17 mouse cellular contexts compared by ENCODE assay signal in genomic region chr6:118680814-118681213, GRCm38 (mm10).
DNase-seq lines count a peak whose midpoint lies in the region; ATAC-seq and TF ChIP-seq lines count a peak whose summit lies in the region.
"Had no signal": no experiment of that assay in that cellular context is flagged by ENCODE, and none has a peak within 500 bp of the region (broad histone marks: within the 10 kb centered on the region; RNA-seq: fewer than 3 reads in every experiment).

No protein-coding gene starts in this region.

- H3K9ac ChIP-seq in lung, postnatal 0 days (replicated peaks; ENCODE audit: low read depth) = no peak overlapping the region
- H3K9ac ChIP-seq in hindbrain, embryonic 14.5 days = no peak overlapping the region
- no peak overlapping the region for H3K9ac ChIP-seq in intestine, embryonic 15.5 days
- H3K9ac ChIP-seq: embryonic facial prominence, embryonic 12.5 days; midbrain, embryonic 13.5 days had no signal

- no peaks in the 10 kb centered on the region for H3K4me1 ChIP-seq in lung, postnatal 0 days (ENCODE audit: insufficient read depth, low read depth, low read length)
- H3K4me1 ChIP-seq in hindbrain, embryonic 14.5 days (replicated peaks; ENCODE audit: control insufficient read depth, insufficient read depth, low read length) = no peaks in the 10 kb centered on the region
- H3K4me1 ChIP-seq in intestine, embryonic 15.5 days (replicated peaks) = no peaks in the 10 kb centered on the region
- H3K4me1 ChIP-seq: embryonic facial prominence, embryonic 12.5 days had no signal

- H3K27me3 ChIP-seq in lung, postnatal 0 days (replicated peaks; ENCODE audit: insufficient read depth, low read length) = no peaks in the 10 kb centered on the region
- H3K27me3 ChIP-seq in hindbrain, embryonic 14.5 days (ENCODE audit: control insufficient read depth, insufficient read depth, low read length) = no peaks in the 10 kb centered on the region
- no peaks in the 10 kb centered on the region for H3K27me3 ChIP-seq in intestine, embryonic 15.5 days (replicated peaks)
- H3K27me3 ChIP-seq: embryonic facial prominence, embryonic 12.5 days; midbrain, embryonic 13.5 days; Patski had no signal

- no peak for TF ChIP-seq CTCF in lung, postnatal 0 days (IDR thresholded peaks at IDR 0.05)

- no peak overlapping the region for H3K4me2 ChIP-seq in lung, postnatal 0 days (replicated peaks; ENCODE audit: low read depth, low read length)
- no peak overlapping the region for H3K4me2 ChIP-seq in hindbrain, embryonic 14.5 days (replicated peaks)
- H3K4me2 ChIP-seq in intestine, embryonic 15.5 days (replicated peaks) = no peak overlapping the region
- H3K4me2 ChIP-seq: embryonic facial prominence, embryonic 12.5 days; midbrain, embryonic 13.5 days had no signal

- DNase-seq in lung, postnatal 10 days = peak; percentile 9
- DNase-seq in lung, postnatal 0 days (ENCODE audit: low spot score) = no peak
- peak; percentile 66 to 77 for DNase-seq in cerebellum, postnatal 10 days
- peak; percentile 27 for DNase-seq in hindbrain, embryonic 14.5 days (ENCODE audit: low spot score)
- peak; percentile 34 for DNase-seq in mesoderm, embryonic 11.5 days (ENCODE audit: low read depth, low spot score)
- DNase-seq in right cerebral cortex, postnatal 25 days = no peak
- no peak for DNase-seq in heart, postnatal 4 days
- DNase-seq: adrenal gland, postnatal 25 days; liver; lung, postnatal 14 days; thymus, postnatal 14 days had no signal

- H3K9me3 ChIP-seq in lung, postnatal 0 days (ENCODE audit: low read length) = no peaks in the 10 kb centered on the region
- no peaks in the 10 kb centered on the region for H3K9me3 ChIP-seq in hindbrain, embryonic 14.5 days (ENCODE audit: control insufficient read depth, low read length)
- H3K9me3 ChIP-seq in intestine, embryonic 15.5 days = no peaks in the 10 kb centered on the region
- H3K9me3 ChIP-seq: embryonic facial prominence, embryonic 12.5 days; midbrain, embryonic 13.5 days had no signal

- H3K4me3 ChIP-seq in lung, postnatal 0 days (ENCODE audit: low read depth, low read length) = no peak overlapping the region
- H3K4me3 ChIP-seq in hindbrain, embryonic 14.5 days (replicated peaks; ENCODE audit: low read length) = no peak overlapping the region
- no peak overlapping the region for H3K4me3 ChIP-seq in intestine, embryonic 15.5 days (replicated peaks)
- H3K4me3 ChIP-seq: embryonic facial prominence, embryonic 12.5 days; midbrain, embryonic 13.5 days had no signal

- H3K27ac ChIP-seq in lung, postnatal 0 days (ENCODE audit: low read length) = no peak overlapping the region
- no peak overlapping the region for H3K27ac ChIP-seq in hindbrain, embryonic 14.5 days
- H3K27ac ChIP-seq in intestine, embryonic 15.5 days = no peak overlapping the region
- H3K27ac ChIP-seq: embryonic facial prominence, embryonic 12.5 days; midbrain, embryonic 13.5 days had no signal

- TF ChIP-seq EP300 in lung, postnatal 0 days (IDR thresholded peaks at IDR 0.05) = no peak

- ATAC-seq in lung, postnatal 0 days = no peak
- ATAC-seq in hindbrain, embryonic 14.5 days (ENCODE audit: low FRiP score) = peak; percentile 34; the same call in 1 of the 2 replicates
- no peak for ATAC-seq in intestine, embryonic 15.5 days
- ATAC-seq: CD4-positive, CD25-positive, alpha-beta regulatory T cell, adult 4 months; intestine, embryonic 16.5 days; midbrain, embryonic 13.5 days; Patski had no signal

- H3K36me3 ChIP-seq in lung, postnatal 0 days (ENCODE audit: insufficient read depth, low read length) = peaks cover 4% of the 10 kb centered on the region; the same call in 1 of the 2 replicates
- H3K36me3 ChIP-seq in hindbrain, embryonic 14.5 days (replicated peaks; ENCODE audit: control insufficient read depth, insufficient read depth) = peaks cover 12% of the 10 kb centered on the region; the same call in 1 of the 2 replicates
- H3K36me3 ChIP-seq in intestine, embryonic 15.5 days = no peaks in the 10 kb centered on the region
- H3K36me3 ChIP-seq: embryonic facial prominence, embryonic 12.5 days had no signal

- 63% methylated on average over 6 of the region's 6 CpGs for WGBS in lung, postnatal 0 days
- WGBS in hindbrain, embryonic 14.5 days = 32% methylated on average over 6 of the region's 6 CpGs
- 63% methylated on average over 6 of the region's 6 CpGs for WGBS in intestine, embryonic 15.5 days

Comparison
In these comparisons a context has a peak if more than half of its experiments do, and no peak if none do; other contexts are left out.
1. DNase-seq: peak in lung, postnatal 10 days (single experiment), cerebellum, postnatal 10 days (2 of 2), hindbrain, embryonic 14.5 days (single experiment) and mesoderm, embryonic 11.5 days (single experiment); none in lung, postnatal 0 days (single experiment), right cerebral cortex, postnatal 25 days (single experiment) and heart, postnatal 4 days (single experiment).